Mouse (Mus musculus) intestine, embryonic 16.5 days (tissue): ENCODE results near the gene Eif5. TPM values are rescaled to one million over a fixed set of nuclear protein-coding genes. Genes with fewer than 3 reads are reported as not detected.

Experiments used
- ATAC-seq: fragments of 200-750 bp; cut with Nextera tagmentation; 2 replicates; pipeline ENCODE4 v1.8.0; 2017; ENCODE audit warnings: moderate TSS enrichment, moderate library complexity
- H3K27ac ChIP-seq: fragments of 300-500 bp; sonication (generic); 2 replicates; pipeline ENCODE4 v1.5.1; 2014; ENCODE audit warnings: mild to moderate bottlenecking, low read length
- H3K27me3 ChIP-seq: fragments of 300-500 bp; sonication (generic); replicated peaks from 2 replicates; pipeline ENCODE4 v1.6.1; 2014; ENCODE audit warnings: low read length, control low read depth, mixed read lengths; ENCODE audit not compliant: control insufficient read depth, insufficient read depth
- H3K36me3 ChIP-seq: fragments of 300-500 bp; sonication (generic); 2 replicates; pipeline ENCODE4 v1.6.1; 2014; ENCODE audit warnings: low read length, control low read depth; ENCODE audit not compliant: control insufficient read depth, insufficient read depth
- H3K4me1 ChIP-seq: fragments of 300-500 bp; sonication (generic); 2 replicates; pipeline ENCODE4 v1.6.1; 2014; ENCODE audit warnings: low read length, control low read depth, mixed read lengths; ENCODE audit not compliant: control insufficient read depth, insufficient read depth
- H3K4me2 ChIP-seq: fragments of 300-500 bp; sonication (generic); 2 replicates; pipeline ENCODE4 v1.6.1; 2014; ENCODE audit warnings: low read depth, low read length, control low read depth
- H3K4me3 ChIP-seq: fragments of 300-500 bp; sonication (generic); 2 replicates; pipeline ENCODE4 v1.5.1; 2014; ENCODE audit warnings: mild to moderate bottlenecking, low read length
- H3K9ac ChIP-seq: fragments of 300-500 bp; sonication (generic); 2 replicates; pipeline ENCODE4 v1.6.1; 2014; ENCODE audit warnings: low read depth, low read length
- H3K9me3 ChIP-seq: fragments of 300-500 bp; sonication (generic); 2 replicates; pipeline ENCODE4 v1.6.1; 2016; ENCODE audit warnings: low read length, control low read depth; ENCODE audit not compliant: control insufficient read depth
- WGBS: fragments of 180-500 bp; shearing (Covaris S2); extraction: QIAGEN DNeasy Blood & Tissue Kit; methylation state at CpG from one replicate; pipeline ENCODE4 v1.1.7; 2014; 5-methylcytosine and 5-hydroxymethylcytosine counted together
- polyA plus RNA-seq: library from polyadenylated mRNA; unstranded; fragments of >200 nt; fragmentation: Nextera tagmentation; extraction: Ambion mirVana; gene quantifications from 2 replicates; pipeline ENCODE4 v1.2.1, GENCODE M21; 2015

Eif5 gene
- polyA plus RNA-seq, 1 experiment from 2014 or later, result 531 TPM

- no peaks in the 10 kb centered on the region for H3K4me1 ChIP-seq
- H3K4me3 ChIP-seq, result no peak overlapping the region
- no peak overlapping the region for H3K9ac ChIP-seq
- ATAC-seq, result no peak
- no peaks in the 10 kb centered on the region for H3K36me3 ChIP-seq
- WGBS, result 77% methylated on average over 5 of the region's 5 CpGs
- H3K9me3 ChIP-seq, result no peaks in the 10 kb centered on the region
- H3K4me2 ChIP-seq, result no peak overlapping the region
- H3K27ac ChIP-seq, result no peak overlapping the region
- H3K27me3 ChIP-seq, result no peaks in the 10 kb centered on the region
Observed at GRCm38 (mm10) chr12:111565363-111565762, 27.5 kb downstream of the Eif5 start.

GRCm38 (mm10) chr12:111568836-111569235, 31.0 kb downstream of the Eif5 start:
- no peaks in the 10 kb centered on the region for H3K27me3 ChIP-seq
- H3K4me1 ChIP-seq, result peaks cover 7% of the 10 kb centered on the region
- no peak for ATAC-seq
- H3K4me2 ChIP-seq, result no peak overlapping the region
- H3K9me3 ChIP-seq, result no peaks in the 10 kb centered on the region
- no peak overlapping the region for H3K27ac ChIP-seq
- H3K9ac ChIP-seq, result no peak overlapping the region
- 72% methylated on average over 11 of the region's 11 CpGs for WGBS
- no peak overlapping the region for H3K4me3 ChIP-seq
- no peaks in the 10 kb centered on the region for H3K36me3 ChIP-seq

- H3K4me2 ChIP-seq, result no peak overlapping the region
- WGBS, result 72% methylated on average over 7 of the region's 7 CpGs
- H3K27me3 ChIP-seq, result no peaks in the 10 kb centered on the region
- no peaks in the 10 kb centered on the region for H3K9me3 ChIP-seq
- H3K4me3 ChIP-seq, result no peak overlapping the region
- ATAC-seq, result no peak
- H3K9ac ChIP-seq, result no peak overlapping the region
- peaks cover 13% of the 10 kb centered on the region for H3K4me1 ChIP-seq
- H3K36me3 ChIP-seq, result no peaks in the 10 kb centered on the region
- no peak overlapping the region for H3K27ac ChIP-seq
Observed at GRCm38 (mm10) chr12:111572406-111572805, 34.6 kb downstream of the Eif5 start.

- H3K9me3 ChIP-seq, result no peaks in the 10 kb centered on the region
- no peaks in the 10 kb centered on the region for H3K27me3 ChIP-seq
- H3K36me3 ChIP-seq, result no peaks in the 10 kb centered on the region
- H3K27ac ChIP-seq, result no peak overlapping the region
- peak overlapping the region; percentile 95 for H3K4me2 ChIP-seq
- peaks cover 13% of the 10 kb centered on the region for H3K4me1 ChIP-seq
- ATAC-seq, result no peak
- H3K4me3 ChIP-seq, result peak overlapping the region; percentile 99
- H3K9ac ChIP-seq, result peak overlapping the region; percentile 98
- 21% methylated on average over 6 of the region's 6 CpGs for WGBS
Observed at GRCm38 (mm10) chr12:111573315-111573714, 35.5 kb downstream of the Eif5 start.

- Histone ChIP-seq H3K9me3 (no peaks in the 10 kb centered on the region), H3K4me1 (peaks cover 13% of the 10 kb centered on the region), H3K4me3 (peak within 1 kb of the TSS; percentile 99), H3K27ac (peak within 1 kb of the TSS; percentile 95), H3K4me2 (peak within 1 kb of the TSS; percentile 95), H3K36me3 (no peaks in the 10 kb centered on the region), H3K9ac (peak within 1 kb of the TSS; percentile 98), H3K27me3 (no peaks in the 10 kb centered on the region)
- WGBS, result under 1% methylated on average over 71 of the region's 75 CpGs
- peak; percentile 98 for ATAC-seq
Observed at GRCm38 (mm10) chr12:111574074-111574886, 36.5 kb downstream of the Eif5 start, which contains the start of gene Mark3. Gene Mark3 (plus strand): TSS chr12:111574523.

GRCm38 (mm10) chr12:111574887-111575838, 37.3 kb downstream of the Eif5 start:
- Histone ChIP-seq H3K36me3 (no peaks in the 10 kb centered on the region), H3K4me3 (peak overlapping the region; percentile 99), H3K27me3 (no peaks in the 10 kb centered on the region), H3K27ac (peak overlapping the region; percentile 95), H3K9me3 (no peaks in the 10 kb centered on the region), H3K4me2 (peak overlapping the region; percentile 58), H3K9ac (peak overlapping the region; percentile 98), H3K4me1 (peaks cover 13% of the 10 kb centered on the region)
- whole genome bisulfite sequencing, result under 1% methylated on average over 58 of the region's 58 CpGs
- peak; percentile 65 for ATAC-seq

- no peak overlapping the region for H3K9ac ChIP-seq
- H3K27me3 ChIP-seq, result no peaks in the 10 kb centered on the region
- H3K4me1 ChIP-seq, result peaks cover 10% of the 10 kb centered on the region
- no peak for ATAC-seq
- H3K9me3 ChIP-seq, result no peaks in the 10 kb centered on the region
- 89% methylated on average over 1 of the region's 1 CpGs for WGBS
- H3K4me3 ChIP-seq, result no peak overlapping the region
- no peak overlapping the region for H3K4me2 ChIP-seq
- H3K27ac ChIP-seq, result no peak overlapping the region
- no peaks in the 10 kb centered on the region for H3K36me3 ChIP-seq
Observed at GRCm38 (mm10) chr12:111583058-111583457, 45.2 kb downstream of the Eif5 start.

- ATAC-seq, result no peak
- Histone ChIP-seq H3K4me3 (no peak overlapping the region), H3K9me3 (no peaks in the 10 kb centered on the region), H3K9ac (no peak overlapping the region), H3K27me3 (no peaks in the 10 kb centered on the region), H3K27ac (no peak overlapping the region), H3K4me1 (peaks cover 10% of the 10 kb centered on the region), H3K36me3 (no peaks in the 10 kb centered on the region), H3K4me2 (no peak overlapping the region)
- WGBS, result 64% methylated on average over 1 of the region's 1 CpGs
Observed at GRCm38 (mm10) chr12:111584401-111584800, 46.6 kb downstream of the Eif5 start.

- Histone ChIP-seq H3K27ac (no peak overlapping the region), H3K9me3 (no peaks in the 10 kb centered on the region), H3K36me3 (no peaks in the 10 kb centered on the region), H3K4me2 (no peak overlapping the region), H3K27me3 (no peaks in the 10 kb centered on the region), H3K4me1 (peaks cover 10% of the 10 kb centered on the region), H3K9ac (no peak overlapping the region), H3K4me3 (no peak overlapping the region)
- WGBS, result 70% methylated on average over 12 of the region's 12 CpGs
- ATAC-seq, result peak; percentile 90
Observed at GRCm38 (mm10) chr12:111587252-111587651, 49.4 kb downstream of the Eif5 start.
